Mouse (Mus musculus): ENCODE measurements at regions not wholly inside any gene's neighbourhood (a gene's known extent, or its start where the extent isn't known, plus 50 kb on each side); places are given as distances from the start of the nearest gene placed in this dataset.

- DNase-seq (ENCODE audit: low spot score in 2 of 2) = no peak
- intact Hi-C loops (cut with DNase I) = no loop called here
These were observed 469.3 kb upstream of the Trpc7 start for GRCm38 (mm10) chr13:57365096-57365495.

DNA sequence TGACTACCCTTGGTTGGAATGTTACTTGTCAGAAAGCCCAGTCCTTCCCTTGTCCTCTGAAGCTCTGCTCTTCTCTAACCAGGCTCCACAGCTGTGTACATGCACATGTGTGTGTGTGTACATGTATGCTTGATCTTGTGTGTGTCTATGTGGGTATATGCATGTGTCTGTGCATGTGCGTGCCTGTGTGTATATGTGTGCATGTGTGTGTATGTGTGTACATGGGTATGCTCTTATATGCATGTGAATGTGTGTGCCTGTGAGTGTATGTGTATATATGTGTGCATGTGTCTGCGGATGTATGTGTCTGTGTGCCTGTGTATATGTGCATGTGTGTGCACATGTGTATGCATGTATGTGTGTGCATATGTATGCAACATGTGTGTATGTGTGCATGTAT, 468.6 kb upstream of the Trpc7 start:
- DNase-seq (ENCODE audit: low spot score in 2 of 2) = no peak
- intact Hi-C loops (cut with DNase I) = no loop called here

- intact Hi-C loops (cut with DNase I) = no loop called here
- DNase-seq (ENCODE audit: low spot score in 2 of 2) = no peak
These were observed 466.8 kb upstream of the Trpc7 start for GRCm38 (mm10) chr13:57362563-57362962.

- DNase-seq (ENCODE audit: low spot score in 2 of 2) = no peak
- intact Hi-C loops (cut with DNase I) = no loop called here
These were observed 465.5 kb upstream of the Trpc7 start for GRCm38 (mm10) chr13:57361286-57361685.

DNA sequence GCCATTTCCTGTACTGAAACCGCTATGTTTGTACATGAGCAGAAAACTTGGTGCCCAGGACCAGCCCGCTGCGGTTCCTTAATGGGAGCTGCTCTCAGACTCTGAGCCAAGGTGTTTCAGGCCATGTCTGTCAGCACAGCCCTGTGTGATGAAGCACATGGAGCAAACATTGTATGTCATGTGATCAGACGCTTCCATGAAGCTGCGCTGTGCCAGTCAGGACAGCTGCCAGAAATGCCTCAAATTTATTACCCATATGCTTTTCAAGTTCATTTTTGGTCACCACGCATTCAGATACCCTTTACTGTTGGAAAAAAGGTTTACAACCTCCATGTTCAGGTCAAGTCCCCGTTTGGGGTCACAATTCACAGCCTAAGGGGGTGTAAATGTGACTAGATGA, 458.8 kb upstream of the Trpc7 start:
- intact Hi-C loops (cut with DNase I) = no loop called here
- DNase-seq (ENCODE audit: low spot score in 2 of 2) = no peak

GRCm38 (mm10) chr13:57353976-57354375, 458.2 kb upstream of the Trpc7 start:
- intact Hi-C loops (cut with DNase I) = no loop called here
- no peak for DNase-seq (ENCODE audit: low spot score in 2 of 2)

- intact Hi-C loops (cut with DNase I) = no loop called here
- no peak for DNase-seq (ENCODE audit: low spot score in 2 of 2)
These were observed 455.0 kb upstream of the Trpc7 start for GRCm38 (mm10) chr13:57350828-57351227.

DNA sequence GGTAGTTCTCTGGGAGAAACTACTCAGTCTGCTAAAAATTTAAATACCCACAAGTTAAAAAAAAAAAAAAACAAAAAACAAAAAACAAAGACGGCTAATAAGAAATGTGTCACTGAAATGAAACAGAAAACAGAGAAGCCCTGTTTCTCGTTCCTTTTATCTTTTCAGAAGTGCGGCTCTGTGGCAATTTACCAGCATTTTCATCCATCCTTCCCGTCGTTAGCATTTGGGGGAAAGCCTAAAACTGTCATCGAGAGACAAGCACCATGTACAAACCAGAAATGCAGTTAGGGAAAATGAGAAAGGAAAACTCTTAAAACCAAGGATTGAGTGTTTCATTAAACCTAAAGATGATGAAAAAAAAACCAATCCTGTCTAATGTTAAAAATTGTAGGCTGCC, 442.9 kb upstream of the Trpc7 start:
- intact Hi-C loops (cut with DNase I) = no loop called here
- no peak for DNase-seq (ENCODE audit: low spot score in 2 of 2)

- no peak for DNase-seq (ENCODE audit: low spot score in 2 of 2)
- intact Hi-C loops (cut with DNase I) = no loop called here
These were observed 440.8 kb upstream of the Trpc7 start for GRCm38 (mm10) chr13:57336596-57336995.

- DNase-seq (ENCODE audit: low spot score in 2 of 2) = no peak
- intact Hi-C loops (cut with DNase I) = no loop called here
These were observed 437.2 kb upstream of the Trpc7 start for GRCm38 (mm10) chr13:57332976-57333375.

- intact Hi-C loops (cut with DNase I) = no loop called here
- no peak for DNase-seq (ENCODE audit: low spot score in 2 of 2)
These were observed 436.1 kb upstream of the Trpc7 start for GRCm38 (mm10) chr13:57331868-57332267.

DNA sequence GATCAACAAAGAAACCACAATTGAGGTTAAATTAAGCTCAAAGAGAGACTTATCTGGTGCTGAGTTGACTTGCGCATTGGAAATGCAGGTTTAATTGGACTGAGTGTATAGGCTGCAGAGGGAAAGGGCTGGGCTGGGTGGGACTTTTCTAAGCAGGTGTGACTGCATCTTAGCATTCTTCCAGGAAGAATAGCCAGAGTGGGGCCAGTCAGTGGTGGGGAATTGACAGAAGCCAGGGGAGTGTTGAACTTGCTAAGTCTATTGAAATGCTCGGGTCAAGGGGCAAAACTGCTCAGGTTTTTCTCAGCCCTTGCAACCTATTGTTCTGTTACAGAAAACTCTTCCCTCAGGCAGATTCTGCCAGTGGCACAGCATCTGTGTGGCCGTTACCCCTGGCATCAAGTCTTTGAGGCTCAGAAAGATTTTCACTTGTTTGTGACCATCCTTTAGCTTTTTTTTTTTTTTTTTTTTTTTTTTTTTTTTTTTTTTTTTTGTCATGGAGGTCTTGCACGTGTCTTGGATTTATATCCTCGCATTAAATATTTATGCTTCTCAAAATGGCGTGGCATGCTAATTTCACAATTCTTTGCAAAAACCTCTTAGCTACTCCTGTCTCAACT, 429.6 kb upstream of the Trpc7 start:
- no peak for DNase-seq (ENCODE audit: low spot score in 2 of 2)
- intact Hi-C loops (cut with DNase I) = no loop called here

DNA sequence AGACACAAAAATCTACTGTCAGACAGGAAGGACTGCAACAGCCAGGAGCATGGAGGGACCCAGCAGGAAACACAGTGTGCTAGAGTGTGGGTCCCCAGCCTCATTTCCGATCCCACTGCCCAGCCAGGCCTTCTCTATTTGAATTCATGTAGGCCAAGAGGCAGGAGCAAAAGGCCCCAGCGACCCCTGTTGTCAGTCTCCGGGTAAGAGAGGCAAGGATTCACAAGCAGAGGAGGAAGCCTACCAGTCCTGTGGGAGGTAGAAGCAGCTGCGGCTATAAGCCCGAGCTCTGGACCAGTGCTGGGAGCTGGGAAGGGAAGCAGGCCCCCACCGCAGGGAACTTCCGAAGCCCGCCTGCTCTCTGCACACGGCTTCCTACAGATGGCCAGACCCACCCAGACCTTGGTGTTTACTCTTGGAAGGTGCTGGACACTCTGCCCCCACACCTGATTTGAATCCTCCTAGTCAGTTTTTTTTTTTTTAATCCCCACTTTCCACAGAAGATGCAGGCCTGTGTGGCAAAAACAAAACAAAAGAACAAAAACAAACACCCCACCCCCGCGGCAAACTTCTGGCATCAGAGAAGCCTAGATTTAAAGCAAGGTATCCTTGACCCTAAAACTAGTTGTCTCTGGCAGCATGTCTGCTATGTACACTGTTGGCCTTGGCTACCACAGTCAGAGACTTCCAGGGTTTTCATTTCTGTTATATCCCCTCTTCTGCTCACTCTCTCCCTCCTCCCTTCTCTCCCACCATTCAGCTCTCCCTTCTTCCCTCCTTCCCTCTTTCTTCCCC, 420.6 kb upstream of the Trpc7 start:
- DNase-seq (ENCODE audit: low spot score in 2 of 2) = no peak
- intact Hi-C loops (cut with DNase I) = no loop called here

GRCm38 (mm10) chr13:57314512-57314911, 418.7 kb upstream of the Trpc7 start:
- no peak for DNase-seq (ENCODE audit: low spot score in 2 of 2)
- intact Hi-C loops (cut with DNase I) = no loop called here

DNA sequence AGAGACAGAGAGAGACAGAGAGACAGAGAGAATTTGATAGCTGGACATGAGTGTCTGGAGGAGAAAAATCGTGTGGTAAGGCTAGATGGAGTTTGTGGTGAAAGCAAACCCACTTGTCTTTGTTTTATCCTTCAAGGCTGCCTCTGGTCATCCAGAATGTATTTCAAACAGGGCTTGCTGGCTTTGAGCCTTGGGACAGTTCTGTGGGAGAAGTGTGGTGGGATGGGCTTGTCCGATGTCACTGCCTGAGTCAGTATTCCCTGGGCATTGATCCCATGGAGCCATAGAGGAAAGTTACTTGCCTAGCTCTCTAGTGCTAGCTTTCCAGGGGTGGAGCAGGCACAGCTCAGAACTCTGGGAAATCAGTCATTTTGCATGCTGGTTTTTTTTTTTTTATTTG, 417.9 kb upstream of the Trpc7 start:
- DNase-seq (ENCODE audit: low spot score in 2 of 2) = no peak
- intact Hi-C loops (cut with DNase I) = no loop called here

DNA sequence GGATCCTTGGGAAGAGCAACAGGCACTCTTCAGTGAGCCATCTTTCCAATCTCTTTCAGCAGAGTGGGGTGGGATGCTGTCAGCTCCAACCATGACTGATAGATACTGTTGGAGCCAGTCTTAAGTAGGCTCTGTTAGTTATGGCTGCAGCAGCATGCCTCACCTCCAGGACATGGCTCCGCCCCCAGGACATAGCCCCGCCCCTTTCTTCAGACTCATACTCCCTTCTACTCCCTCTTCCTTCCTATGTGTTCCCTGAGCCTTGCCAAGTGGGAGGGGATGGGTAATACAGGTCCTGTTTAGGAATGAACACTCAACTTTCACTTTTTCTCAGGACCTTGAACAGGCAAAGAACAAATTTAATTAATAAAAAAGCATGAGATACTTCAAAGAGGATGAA, 415.4 kb upstream of the Trpc7 start:
- DNase-seq (ENCODE audit: low spot score in 2 of 2) = no peak
- intact Hi-C loops (cut with DNase I) = no loop called here

DNA sequence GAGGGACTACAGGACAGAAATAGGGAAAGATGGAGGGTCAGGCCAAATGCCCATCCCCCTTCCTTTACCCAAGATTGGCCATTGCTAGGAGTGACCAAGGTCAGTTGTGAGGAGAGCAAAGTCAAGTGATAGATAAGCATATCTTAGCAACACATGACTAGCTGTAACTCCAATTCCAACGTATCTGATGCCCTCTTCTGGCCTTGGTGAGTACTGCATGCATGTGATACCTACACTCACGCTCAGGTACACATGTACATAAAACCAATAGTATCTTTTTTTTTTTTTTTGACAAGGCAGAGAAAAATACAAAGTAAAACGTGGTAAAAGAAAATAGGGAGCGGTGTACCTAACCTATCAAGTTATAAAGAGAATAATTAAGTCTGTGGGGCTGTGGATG, 413.8 kb upstream of the Trpc7 start:
- intact Hi-C loops (cut with DNase I) = no loop called here
- no peak for DNase-seq (ENCODE audit: low spot score in 2 of 2)

DNA sequence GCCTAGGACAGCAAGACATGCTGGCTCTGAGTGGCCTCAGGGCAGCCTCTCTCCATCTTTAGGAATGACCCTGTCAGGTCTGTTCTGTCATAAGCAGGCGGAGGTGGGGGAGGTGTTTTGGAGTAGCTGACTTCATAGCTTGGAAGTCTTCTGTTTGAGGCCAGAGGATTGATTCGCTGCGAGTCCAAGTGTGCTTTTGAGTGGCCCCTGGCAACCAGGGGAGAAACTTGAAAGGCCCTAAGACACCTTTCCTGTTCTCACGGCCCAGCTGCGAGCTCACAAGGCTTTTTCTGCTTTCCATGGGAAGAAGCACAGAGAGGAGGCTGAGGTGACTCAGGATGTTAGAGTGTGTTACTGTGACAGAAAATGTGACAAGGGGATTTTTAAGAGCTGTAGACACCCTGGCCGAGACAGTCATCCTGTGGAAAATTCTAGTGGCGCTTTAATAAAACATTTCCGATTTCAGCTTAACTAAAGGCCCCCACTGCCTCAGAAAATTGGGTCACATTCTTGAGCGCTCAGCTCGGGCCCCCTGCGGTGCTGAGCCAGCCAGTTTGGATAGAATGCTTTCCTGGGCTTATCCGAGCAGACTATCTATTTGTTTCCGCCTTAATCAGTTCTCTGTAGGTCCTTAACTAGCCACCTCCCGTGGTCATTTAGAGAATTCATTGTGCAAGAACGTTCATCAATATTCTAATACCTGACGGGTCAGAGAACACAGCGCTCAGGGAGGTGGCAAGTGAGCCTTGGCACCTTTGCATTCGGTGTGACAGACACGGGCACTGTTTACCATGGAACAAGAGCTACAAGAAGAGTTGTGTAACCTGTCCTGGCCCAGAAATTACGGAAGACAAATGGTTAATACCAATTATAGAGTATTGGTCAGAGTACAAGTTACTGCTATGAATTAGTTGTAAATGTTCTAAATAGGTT, 412.4 kb upstream of the Trpc7 start:
- no peak for DNase-seq (ENCODE audit: low spot score in 2 of 2)
- intact Hi-C loops (cut with DNase I) = no loop called here

DNA sequence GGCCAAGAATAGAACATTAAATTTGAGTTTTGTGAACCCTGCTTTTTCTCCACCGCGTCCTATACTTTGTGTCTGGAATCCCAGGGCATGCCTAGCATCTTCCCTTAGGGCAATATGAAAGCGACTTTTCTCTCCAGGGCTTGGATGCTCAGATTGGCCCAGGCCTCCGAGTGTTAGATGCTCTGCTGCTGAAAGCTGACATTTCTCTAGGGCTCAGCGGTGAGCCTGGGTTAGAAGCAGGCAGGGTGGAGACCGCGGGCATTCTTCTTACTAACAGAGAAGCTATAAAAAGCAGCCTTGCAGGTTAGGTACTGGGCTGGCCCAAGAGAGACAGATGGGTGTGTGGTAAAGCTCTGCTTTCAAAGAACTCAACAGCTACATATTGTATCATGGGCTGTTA, 409.8 kb upstream of the Trpc7 start:
- no peak for DNase-seq (ENCODE audit: low spot score in 2 of 2)
- intact Hi-C loops (cut with DNase I) = no loop called here

DNA sequence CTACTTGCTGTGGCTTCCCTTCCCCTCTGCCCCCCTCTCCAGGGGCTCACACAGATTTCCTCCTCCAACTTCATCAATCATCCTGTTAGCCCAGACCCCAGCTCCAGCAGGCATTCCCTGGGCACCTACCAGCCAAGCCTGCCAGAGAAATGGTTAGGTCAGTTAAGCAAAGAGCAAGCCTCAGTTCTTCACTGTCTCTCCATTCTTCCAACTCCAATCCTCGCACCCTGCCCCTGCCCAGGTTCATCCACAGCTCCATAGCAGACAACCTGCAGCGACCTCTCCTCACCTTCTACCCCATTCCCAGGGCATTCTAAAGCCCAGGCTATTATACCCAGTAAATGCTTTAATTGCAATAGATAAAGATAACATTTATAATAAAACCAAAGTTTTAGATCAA, 408.0 kb upstream of the Trpc7 start:
- no peak for DNase-seq (ENCODE audit: low spot score in 2 of 2)
- intact Hi-C loops (cut with DNase I) = no loop called here
